Mouse (Mus musculus): ENCODE results near the gene Gm9125. TPM values are rescaled to one million over a fixed set of nuclear protein-coding genes. Genes with fewer than 3 reads are reported as not detected.
"Not testable (repeated sequence)": the region's sequence is repeated elsewhere in the genome, so short reads cannot be mapped to it uniquely, and the experiment has no call there.

Gene Gm9125
- not detected in 2 replicates for polyA plus RNA-seq (2012; ENCODE audit: insufficient read depth, insufficient read length, missing spikeins)

- not testable (repeated sequence) for H3K27ac ChIP-seq (ENCODE audit: insufficient read depth, low read depth, low read length)
Observed at GRCm38 (mm10) chr3:94054785-94055184, at the start of gene Gm9125. Gene Gm9125, minus strand, starts transcription at chr3:94054885.

GRCm38 (mm10) chr3:94072544-94072943 is 17.9 kb upstream of the Gm9125 start, which contains the start of gene Gm10697:
Gene Gm10697, minus strand, starts transcription at chr3:94072644.
- not testable (repeated sequence) for H3K4me1 ChIP-seq (ENCODE audit: control insufficient read depth, insufficient read depth, low read length); H3K4me3 ChIP-seq (ENCODE audit: insufficient read depth, low read length); H3K27ac ChIP-seq (ENCODE audit: insufficient read depth, low read depth, low read length)

More at GRCm38 (mm10) chr3:94054785-94055184, at the start of gene Gm9125:
- H3K4me3 ChIP-seq (ENCODE audit: insufficient read depth, low read length); H3K4me1 ChIP-seq (ENCODE audit: control insufficient read depth, insufficient read depth, low read length): not testable (repeated sequence)

GRCm38 (mm10) chr3:94049566-94050121 is 5.0 kb downstream of the Gm9125 start:
- H3K4me3 ChIP-seq (ENCODE audit: insufficient read depth, low read length); H3K4me1 ChIP-seq (ENCODE audit: control insufficient read depth, insufficient read depth, low read length); H3K27ac ChIP-seq (ENCODE audit: insufficient read depth, low read depth, low read length): not testable (repeated sequence)

GRCm38 (mm10) chr3:94038241-94038640 is 16.4 kb downstream of the Gm9125 start:
- H3K27ac ChIP-seq (ENCODE audit: insufficient read depth, low read depth, low read length), result not testable (repeated sequence)

GRCm38 (mm10) chr3:94034400-94034799 is 20.3 kb downstream of the Gm9125 start:
- not testable (repeated sequence) for H3K27ac ChIP-seq (ENCODE audit: insufficient read depth, low read depth, low read length); H3K4me3 ChIP-seq (ENCODE audit: insufficient read depth, low read length); H3K4me1 ChIP-seq (ENCODE audit: control insufficient read depth, insufficient read depth, low read length)

More at GRCm38 (mm10) chr3:94038241-94038640, 16.4 kb downstream of the Gm9125 start:
- H3K4me3 ChIP-seq (ENCODE audit: insufficient read depth, low read length); H3K4me1 ChIP-seq (ENCODE audit: control insufficient read depth, insufficient read depth, low read length): not testable (repeated sequence)

Other genes starting within 250 kb of the Gm9125 start
- not detected in 2 replicates for gene Tdpoz3, start 228.9 kb downstream of the Gm9125 start, polyA plus RNA-seq (2012; ENCODE audit: insufficient read depth, insufficient read length, missing spikeins)
- not detected in 2 replicates for gene Gm9117, start 111.3 kb downstream of the Gm9125 start, polyA plus RNA-seq (2012; ENCODE audit: insufficient read depth, insufficient read length, missing spikeins)
- not detected in 2 replicates for gene Tdpoz5, start 93.6 kb downstream of the Gm9125 start, polyA plus RNA-seq (2012; ENCODE audit: insufficient read depth, insufficient read length, missing spikeins)
- not detected in 2 replicates for gene Gm10697, start 17.8 kb upstream of the Gm9125 start, polyA plus RNA-seq (2012; ENCODE audit: insufficient read depth, insufficient read length, missing spikeins)
- gene Gm10696, start 123.3 kb upstream of the Gm9125 start, polyA plus RNA-seq (2012; ENCODE audit: insufficient read depth, insufficient read length, missing spikeins), result not detected in 2 replicates
- gene Gm5286, start 141.8 kb upstream of the Gm9125 start, polyA plus RNA-seq (2012; ENCODE audit: insufficient read depth, insufficient read length, missing spikeins), result not detected in 2 replicates
- gene Gm4778, start 209.2 kb upstream of the Gm9125 start, polyA plus RNA-seq (2012; ENCODE audit: insufficient read depth, insufficient read length, missing spikeins), result not detected in 2 replicates

Data from bone marrow macrophage, adult 2 months (primary cell).